ENCODE assay signal across 8 mouse cellular contexts in genomic region chr4:132492178-132493060, GRCm38 (mm10). TPM values are rescaled to one million over a fixed set of nuclear protein-coding genes. Genes with fewer than 3 reads are reported as not detected.
DNase-seq lines count a peak whose midpoint lies in the region; ATAC-seq and TF ChIP-seq lines count a peak whose summit lies in the region.

No protein-coding gene starts in this region.

- 70% methylated on average over 10 of the region's 10 CpGs for WGBS in forebrain, embryonic 13.5 days
- 57% methylated on average over 10 of the region's 10 CpGs for WGBS in forebrain, embryonic 15.5 days
- WGBS in midbrain, embryonic 12.5 days: 79% methylated on average over 10 of the region's 10 CpGs
- 66% methylated on average over 10 of the region's 10 CpGs for WGBS in midbrain, embryonic 13.5 days
- 54% methylated on average over 10 of the region's 10 CpGs for WGBS in heart, embryonic 13.5 days
- WGBS in liver, postnatal 0 days (ENCODE audit: insufficient replicate concordance): 64% methylated on average over 10 of the region's 10 CpGs

- no peak for TF ChIP-seq EP300 in liver, postnatal 0 days (IDR thresholded peaks at IDR 0.05; ENCODE audit: low read depth)

- no peaks in the 10 kb centered on the region for H3K27me3 ChIP-seq in forebrain, embryonic 13.5 days
- H3K27me3 ChIP-seq in forebrain, embryonic 15.5 days: no peaks in the 10 kb centered on the region
- H3K27me3 ChIP-seq in midbrain, embryonic 12.5 days: no peaks in the 10 kb centered on the region
- no peaks in the 10 kb centered on the region for H3K27me3 ChIP-seq in midbrain, embryonic 13.5 days
- H3K27me3 ChIP-seq in heart, embryonic 13.5 days (replicated peaks): no peaks in the 10 kb centered on the region
- no peaks in the 10 kb centered on the region for H3K27me3 ChIP-seq in liver, postnatal 0 days (ENCODE audit: insufficient read depth, low read length)

- peak overlapping the region; percentile 15; the same call in 1 of the 2 replicates for H3K27ac ChIP-seq in forebrain, embryonic 13.5 days
- no peak overlapping the region for H3K27ac ChIP-seq in forebrain, embryonic 15.5 days (replicated peaks)
- 0 out of 2 replicates have a peak overlapping the region, but pooled peaks have one; percentile 4 for H3K27ac ChIP-seq in midbrain, embryonic 12.5 days (replicated peaks)
- H3K27ac ChIP-seq in midbrain, embryonic 13.5 days: no peak overlapping the region
- H3K27ac ChIP-seq in heart, embryonic 13.5 days (replicated peaks): no peak overlapping the region
- peak overlapping the region; percentile 82 for H3K27ac ChIP-seq in liver, postnatal 0 days (ENCODE audit: low read depth)

- H3K4me3 ChIP-seq in forebrain, embryonic 13.5 days: no peak overlapping the region
- no peak overlapping the region for H3K4me3 ChIP-seq in forebrain, embryonic 15.5 days
- no peak overlapping the region for H3K4me3 ChIP-seq in midbrain, embryonic 12.5 days
- no peak overlapping the region for H3K4me3 ChIP-seq in midbrain, embryonic 13.5 days (replicated peaks)
- H3K4me3 ChIP-seq in heart, embryonic 13.5 days: no peak overlapping the region
- no peak overlapping the region for H3K4me3 ChIP-seq in liver, postnatal 0 days (ENCODE audit: low read depth, low read length)

- ATAC-seq in forebrain, embryonic 13.5 days: no peak
- no peak for ATAC-seq in forebrain, embryonic 15.5 days (replicated peaks)
- ATAC-seq in midbrain, embryonic 12.5 days (ENCODE audit: low FRiP score, low read depth): no peak
- no peak for ATAC-seq in midbrain, embryonic 13.5 days
- ATAC-seq in heart, embryonic 13.5 days (ENCODE audit: extremely low read depth, insufficient number of reproducible peaks, low FRiP score, low TSS enrichment): no peak
- ATAC-seq in liver, postnatal 0 days: peak; percentile 44
- no peak for ATAC-seq in granulocyte monocyte progenitor cell, adult 5-6 weeks (replicated peaks; ENCODE audit: poor library complexity, severe bottlenecking)

- H3K9ac ChIP-seq in forebrain, embryonic 13.5 days: no peak overlapping the region
- no peak overlapping the region for H3K9ac ChIP-seq in forebrain, embryonic 15.5 days (replicated peaks)
- H3K9ac ChIP-seq in midbrain, embryonic 12.5 days (replicated peaks): no peak overlapping the region
- no peak overlapping the region for H3K9ac ChIP-seq in midbrain, embryonic 13.5 days (replicated peaks)
- 0 out of 2 replicates have a peak overlapping the region, but pooled peaks have one; percentile 19 for H3K9ac ChIP-seq in heart, embryonic 13.5 days
- H3K9ac ChIP-seq in liver, postnatal 0 days (replicated peaks): no peak overlapping the region; the same call in 1 of the 2 replicates

- no peak for TF ChIP-seq CTCF in liver, postnatal 0 days (IDR thresholded peaks at IDR 0.05; ENCODE audit: low read depth)

- peaks cover 9% of the 10 kb centered on the region for H3K4me1 ChIP-seq in forebrain, embryonic 13.5 days
- no peaks in the 10 kb centered on the region for H3K4me1 ChIP-seq in forebrain, embryonic 15.5 days
- no peaks in the 10 kb centered on the region for H3K4me1 ChIP-seq in midbrain, embryonic 12.5 days
- H3K4me1 ChIP-seq in midbrain, embryonic 13.5 days (replicated peaks): no peaks in the 10 kb centered on the region
- peaks cover 13% of the 10 kb centered on the region for H3K4me1 ChIP-seq in heart, embryonic 13.5 days
- H3K4me1 ChIP-seq in liver, postnatal 0 days (ENCODE audit: insufficient read depth): peaks cover 24% of the 10 kb centered on the region

- H3K4me2 ChIP-seq in forebrain, embryonic 13.5 days: no peak overlapping the region
- H3K4me2 ChIP-seq in forebrain, embryonic 15.5 days (replicated peaks): no peak overlapping the region
- H3K4me2 ChIP-seq in midbrain, embryonic 12.5 days (replicated peaks): no peak overlapping the region
- H3K4me2 ChIP-seq in midbrain, embryonic 13.5 days (replicated peaks): no peak overlapping the region
- H3K4me2 ChIP-seq in heart, embryonic 13.5 days: no peak overlapping the region
- H3K4me2 ChIP-seq in liver, postnatal 0 days (ENCODE audit: low read depth, low read length): no peak overlapping the region

- H3K36me3 ChIP-seq in forebrain, embryonic 13.5 days (ENCODE audit: poor library complexity, severe bottlenecking): peaks cover 7% of the 10 kb centered on the region; the same call in 1 of the 2 replicates
- H3K36me3 ChIP-seq in forebrain, embryonic 15.5 days: no peaks in the 10 kb centered on the region
- peaks cover 32% of the 10 kb centered on the region for H3K36me3 ChIP-seq in midbrain, embryonic 12.5 days
- H3K36me3 ChIP-seq in midbrain, embryonic 13.5 days: peaks cover 22% of the 10 kb centered on the region
- peaks cover 50% of the 10 kb centered on the region for H3K36me3 ChIP-seq in heart, embryonic 13.5 days
- H3K36me3 ChIP-seq in liver, postnatal 0 days (replicated peaks; ENCODE audit: insufficient read depth, low read length): peaks cover 45% of the 10 kb centered on the region

- no peaks in the 10 kb centered on the region for H3K9me3 ChIP-seq in forebrain, embryonic 13.5 days (replicated peaks)
- H3K9me3 ChIP-seq in forebrain, embryonic 15.5 days: no peaks in the 10 kb centered on the region
- H3K9me3 ChIP-seq in midbrain, embryonic 12.5 days: no peaks in the 10 kb centered on the region
- H3K9me3 ChIP-seq in midbrain, embryonic 13.5 days: no peaks in the 10 kb centered on the region
- no peaks in the 10 kb centered on the region for H3K9me3 ChIP-seq in heart, embryonic 13.5 days
- H3K9me3 ChIP-seq in liver, postnatal 0 days (ENCODE audit: low read length): no peaks in the 10 kb centered on the region

- no peak for DNase-seq in liver, postnatal 0 days
- DNase-seq in right cerebral cortex, adult 2 months (ENCODE audit: low spot score in 2 of 2): no peak

RNA-seq across cellular contexts. Expression of gene Sesn2, which starts 17.9 kb away (rescaled TPM):
- 6.3 and 7.0 TPM in 2 replicates for polyA plus RNA-seq in forebrain, embryonic 13.5 days (2015; fragmentation: Nextera tagmentation; extraction: Ambion mirVana)
- 5.6 and 6.3 TPM in 2 replicates for polyA plus RNA-seq in forebrain, embryonic 15.5 days (2015; fragmentation: Nextera tagmentation; extraction: Ambion mirVana)
- polyA plus RNA-seq in midbrain, embryonic 12.5 days (2016; fragmentation: Nextera tagmentation; extraction: Ambion mirVana): 11.7 TPM in 2 replicates
- 7.6 and 9.2 TPM in 2 replicates for polyA plus RNA-seq in midbrain, embryonic 13.5 days (2015; fragmentation: Nextera tagmentation; extraction: Ambion mirVana)
- polyA plus RNA-seq in heart, embryonic 13.5 days (2015; fragmentation: Nextera tagmentation; extraction: Ambion mirVana): 7.3 and 8.4 TPM in 2 replicates
- polyA plus RNA-seq in liver, postnatal 0 days (2015; fragmentation: Nextera tagmentation; extraction: Ambion mirVana): 7.3 and 8.7 TPM in 2 replicates
- total RNA-seq in granulocyte monocyte progenitor cell, adult 5-6 weeks (2014; fragmentation: Nextera tagmentation): 3.4 and 3.9 TPM in 2 replicates
- 2.1 and 2.9 TPM in 2 replicates for total RNA-seq in granulocyte monocyte progenitor cell, adult 5-6 weeks (2017)

RNA-seq across cellular contexts. Expression of gene Med18, which starts 28.7 kb away (rescaled TPM):
- polyA plus RNA-seq in forebrain, embryonic 13.5 days (2015; fragmentation: Nextera tagmentation; extraction: Ambion mirVana): 26.1 and 28.1 TPM in 2 replicates
- 20.8 and 21.3 TPM in 2 replicates for polyA plus RNA-seq in forebrain, embryonic 15.5 days (2015; fragmentation: Nextera tagmentation; extraction: Ambion mirVana)
- polyA plus RNA-seq in midbrain, embryonic 12.5 days (2016; fragmentation: Nextera tagmentation; extraction: Ambion mirVana): 22.2 and 27.3 TPM in 2 replicates
- 17.8 and 20.9 TPM in 2 replicates for polyA plus RNA-seq in midbrain, embryonic 13.5 days (2015; fragmentation: Nextera tagmentation; extraction: Ambion mirVana)
- polyA plus RNA-seq in heart, embryonic 13.5 days (2015; fragmentation: Nextera tagmentation; extraction: Ambion mirVana): 13.9 and 15.8 TPM in 2 replicates
- 8.0 and 10.1 TPM in 2 replicates for polyA plus RNA-seq in liver, postnatal 0 days (2015; fragmentation: Nextera tagmentation; extraction: Ambion mirVana)
- total RNA-seq in granulocyte monocyte progenitor cell, adult 5-6 weeks (2014; fragmentation: Nextera tagmentation): 9.2 and 16.1 TPM in 2 replicates
- 9.9 and 16.2 TPM in 2 replicates for total RNA-seq in granulocyte monocyte progenitor cell, adult 5-6 weeks (2017)

RNA-seq across cellular contexts. Expression of gene Atpif1, which starts 41.0 kb away (rescaled TPM):
- 1,115 and 1,299 TPM in 2 replicates for polyA plus RNA-seq in forebrain, embryonic 13.5 days (2015; fragmentation: Nextera tagmentation; extraction: Ambion mirVana)
- 1,097 and 1,228 TPM in 2 replicates for polyA plus RNA-seq in forebrain, embryonic 15.5 days (2015; fragmentation: Nextera tagmentation; extraction: Ambion mirVana)
- 1,144 and 1,189 TPM in 2 replicates for polyA plus RNA-seq in midbrain, embryonic 12.5 days (2016; fragmentation: Nextera tagmentation; extraction: Ambion mirVana)
- 1,327 and 1,380 TPM in 2 replicates for polyA plus RNA-seq in midbrain, embryonic 13.5 days (2015; fragmentation: Nextera tagmentation; extraction: Ambion mirVana)
- 1,230 and 1,350 TPM in 2 replicates for polyA plus RNA-seq in heart, embryonic 13.5 days (2015; fragmentation: Nextera tagmentation; extraction: Ambion mirVana)
- 935 and 945 TPM in 2 replicates for polyA plus RNA-seq in liver, postnatal 0 days (2015; fragmentation: Nextera tagmentation; extraction: Ambion mirVana)
- 781 and 857 TPM in 2 replicates for total RNA-seq in granulocyte monocyte progenitor cell, adult 5-6 weeks (2014; fragmentation: Nextera tagmentation)
- 1,252 and 1,475 TPM in 2 replicates for total RNA-seq in granulocyte monocyte progenitor cell, adult 5-6 weeks (2017)

RNA-seq across cellular contexts. Expression of gene Dnajc8, which starts 42.9 kb away (rescaled TPM):
- 162 and 175 TPM in 2 replicates for polyA plus RNA-seq in forebrain, embryonic 13.5 days (2015; fragmentation: Nextera tagmentation; extraction: Ambion mirVana)
- 146 and 150 TPM in 2 replicates for polyA plus RNA-seq in forebrain, embryonic 15.5 days (2015; fragmentation: Nextera tagmentation; extraction: Ambion mirVana)
- polyA plus RNA-seq in midbrain, embryonic 12.5 days (2016; fragmentation: Nextera tagmentation; extraction: Ambion mirVana): 176 and 189 TPM in 2 replicates
- polyA plus RNA-seq in midbrain, embryonic 13.5 days (2015; fragmentation: Nextera tagmentation; extraction: Ambion mirVana): 158 and 173 TPM in 2 replicates
- 103 and 116 TPM in 2 replicates for polyA plus RNA-seq in heart, embryonic 13.5 days (2015; fragmentation: Nextera tagmentation; extraction: Ambion mirVana)
- 70.7 and 71.5 TPM in 2 replicates for polyA plus RNA-seq in liver, postnatal 0 days (2015; fragmentation: Nextera tagmentation; extraction: Ambion mirVana)
- 136 and 140 TPM in 2 replicates for total RNA-seq in granulocyte monocyte progenitor cell, adult 5-6 weeks (2014; fragmentation: Nextera tagmentation)
- total RNA-seq in granulocyte monocyte progenitor cell, adult 5-6 weeks (2017): 369 and 376 TPM in 2 replicates

Comparison
In these comparisons a context has a peak if more than half of its experiments do, and no peak if none do; other contexts are left out.
1. H3K27ac ChIP-seq: peak in forebrain, embryonic 13.5 days (single experiment), midbrain, embryonic 12.5 days (single experiment) and liver, postnatal 0 days (single experiment); none in forebrain, embryonic 15.5 days (single experiment), midbrain, embryonic 13.5 days (single experiment) and heart, embryonic 13.5 days (single experiment).